Comparison of ENCODE assay signal across 14 mouse cellular contexts in genomic region chr8:125526999-125527398, GRCm38 (mm10). TPM values are rescaled to one million over a fixed set of nuclear protein-coding genes. Genes with fewer than 3 reads are reported as not detected.
DNase-seq lines count a peak whose midpoint lies in the region; ATAC-seq and TF ChIP-seq lines count a peak whose summit lies in the region.
"Had no signal": no experiment of that assay in that cellular context is flagged by ENCODE, and none has a peak within 500 bp of the region (broad histone marks: within the 10 kb centered on the region; RNA-seq: fewer than 3 reads in every experiment).

No protein-coding gene starts in this region.

- H3K4me2 ChIP-seq in embryonic facial prominence, embryonic 14.5 days (ENCODE audit: low read depth, low read length): no peak overlapping the region
- H3K4me2 ChIP-seq in hindbrain, embryonic 14.5 days (replicated peaks): no peak overlapping the region
- no peak overlapping the region for H3K4me2 ChIP-seq in neural tube, embryonic 15.5 days
- H3K4me2 ChIP-seq: lung, embryonic 14.5 days had no signal

- H3K4me1 ChIP-seq in kidney, adult 2 months (ENCODE audit: control insufficient read depth, insufficient read depth, low read length): peaks cover 12% of the 10 kb centered on the region; the same call in 1 of the 2 replicates
- peaks cover 39% of the 10 kb centered on the region for H3K4me1 ChIP-seq in embryonic facial prominence, embryonic 14.5 days (ENCODE audit: control insufficient read depth, insufficient read depth, low read length)
- H3K4me1 ChIP-seq in hindbrain, embryonic 14.5 days (replicated peaks; ENCODE audit: control insufficient read depth, insufficient read depth, low read length): peaks cover 79% of the 10 kb centered on the region
- H3K4me1 ChIP-seq in neural tube, embryonic 15.5 days: peaks cover 77% of the 10 kb centered on the region

- 0 out of 2 replicates have a peak, but pooled peaks have one; percentile 43 for ATAC-seq in embryonic facial prominence, embryonic 14.5 days (ENCODE audit: low read depth)
- ATAC-seq in hindbrain, embryonic 14.5 days (ENCODE audit: low FRiP score): peak; percentile 45; the same call in 1 of the 2 replicates
- peak; percentile 51; the same call in 1 of the 2 replicates for ATAC-seq in neural tube, embryonic 15.5 days (ENCODE audit: low FRiP score)
- ATAC-seq: CD4-positive, CD25-positive, alpha-beta regulatory T cell, adult 4 months had no signal

- TF ChIP-seq CTCF in kidney, adult 2 months (conservative IDR thresholded peaks at IDR 0.05; ENCODE audit: insufficient read depth, insufficient read length, low read depth, low read length): no peak

- no peaks in the 10 kb centered on the region for H3K36me3 ChIP-seq in kidney, adult 2 months (ENCODE audit: control insufficient read depth, insufficient read depth, low read length)
- H3K36me3 ChIP-seq in embryonic facial prominence, embryonic 14.5 days (ENCODE audit: control insufficient read depth, insufficient read depth, low read length): no peaks in the 10 kb centered on the region
- no peaks in the 10 kb centered on the region for H3K36me3 ChIP-seq in hindbrain, embryonic 14.5 days (replicated peaks; ENCODE audit: control insufficient read depth, insufficient read depth)
- H3K36me3 ChIP-seq in neural tube, embryonic 15.5 days: no peaks in the 10 kb centered on the region

- H3K9me3 ChIP-seq in embryonic facial prominence, embryonic 14.5 days (ENCODE audit: control insufficient read depth, low read length): no peaks in the 10 kb centered on the region
- H3K9me3 ChIP-seq in hindbrain, embryonic 14.5 days (ENCODE audit: control insufficient read depth, low read length): no peaks in the 10 kb centered on the region
- H3K9me3 ChIP-seq in neural tube, embryonic 15.5 days (replicated peaks): no peaks in the 10 kb centered on the region

- H3K27me3 ChIP-seq in kidney, adult 2 months (replicated peaks; ENCODE audit: control insufficient read depth, insufficient read depth, low read length): no peaks in the 10 kb centered on the region
- H3K27me3 ChIP-seq in embryonic facial prominence, embryonic 14.5 days (replicated peaks; ENCODE audit: control insufficient read depth, insufficient read depth, low read length): no peaks in the 10 kb centered on the region
- no peaks in the 10 kb centered on the region for H3K27me3 ChIP-seq in hindbrain, embryonic 14.5 days (ENCODE audit: control insufficient read depth, insufficient read depth, low read length)
- no peaks in the 10 kb centered on the region for H3K27me3 ChIP-seq in neural tube, embryonic 15.5 days (replicated peaks)

- H3K9ac ChIP-seq in embryonic facial prominence, embryonic 14.5 days (ENCODE audit: low read depth, low read length): no peak overlapping the region
- no peak overlapping the region for H3K9ac ChIP-seq in hindbrain, embryonic 14.5 days
- H3K9ac ChIP-seq in neural tube, embryonic 15.5 days (replicated peaks): no peak overlapping the region
- H3K9ac ChIP-seq: lung, embryonic 14.5 days had no signal

- 56% methylated on average over 7 of the region's 7 CpGs for WGBS in kidney, adult 2 months
- WGBS in embryonic facial prominence, embryonic 14.5 days: 13% methylated on average over 7 of the region's 7 CpGs
- WGBS in hindbrain, embryonic 14.5 days: 10% methylated on average over 7 of the region's 7 CpGs
- 9% methylated on average over 7 of the region's 7 CpGs for WGBS in neural tube, embryonic 15.5 days

- peak; percentile 38 to 60 for DNase-seq in kidney, postnatal 4 days
- no peak for DNase-seq in kidney, adult 2 months
- no peak for DNase-seq in embryonic facial prominence, embryonic 14.5 days (ENCODE audit: low spot score)
- no peak for DNase-seq in hindbrain, embryonic 14.5 days (ENCODE audit: low spot score)
- DNase-seq in kidney, postnatal 36 days: no peak
- DNase-seq in spleen, postnatal 10 days (ENCODE audit: low spot score in 2 of 2): no peak
- DNase-seq: adrenal gland, adult 8-10 months; cerebellum, adult 8-10 months; gastrocnemius, postnatal 25 days; lung, embryonic 14.5 days; thymus, adult 18-20 months had no signal

- H3K27ac ChIP-seq in kidney, adult 2 months (ENCODE audit: insufficient read depth, low read depth, low read length): no peak overlapping the region
- no peak overlapping the region for H3K27ac ChIP-seq in embryonic facial prominence, embryonic 14.5 days (replicated peaks; ENCODE audit: low read depth, low read length)
- H3K27ac ChIP-seq in hindbrain, embryonic 14.5 days: peak overlapping the region; percentile 69
- peak overlapping the region; percentile 29; the same call in 1 of the 2 replicates for H3K27ac ChIP-seq in neural tube, embryonic 15.5 days (replicated peaks)

- no peak overlapping the region for H3K4me3 ChIP-seq in kidney, adult 2 months (ENCODE audit: insufficient read depth, low read depth, low read length)
- H3K4me3 ChIP-seq in embryonic facial prominence, embryonic 14.5 days (ENCODE audit: low read depth, low read length): no peak overlapping the region
- H3K4me3 ChIP-seq in hindbrain, embryonic 14.5 days (replicated peaks; ENCODE audit: low read length): no peak overlapping the region
- H3K4me3 ChIP-seq in neural tube, embryonic 15.5 days (replicated peaks): no peak overlapping the region
- H3K4me3 ChIP-seq: erythroblast, embryonic 14.5 days had no signal

- no peak for TF ChIP-seq POLR2A in kidney, adult 2 months (IDR thresholded peaks at IDR 0.05; ENCODE audit: low read depth, low read length)

RNA-seq across cellular contexts. Expression of gene Sipa1l2, which starts 42.6 kb away (rescaled TPM):
- 8.1 and 8.3 TPM in 2 replicates for polyA plus RNA-seq in kidney, adult 2 months (2012; rRNA removed)
- 10.0 and 11.0 TPM in 2 replicates for polyA plus RNA-seq in embryonic facial prominence, embryonic 14.5 days (2014; fragmentation: Nextera tagmentation; extraction: Ambion mirVana)
- polyA plus RNA-seq in hindbrain, embryonic 14.5 days (2014; fragmentation: Nextera tagmentation; extraction: Ambion mirVana): 19.3 and 22.1 TPM in 2 replicates
- 16.3 and 16.8 TPM in 2 replicates for polyA plus RNA-seq in neural tube, embryonic 15.5 days (2015; fragmentation: Nextera tagmentation; extraction: Ambion mirVana)

Comparison
In these comparisons a context has a peak if more than half of its experiments do, and no peak if none do; other contexts are left out.
1. DNase-seq: peak in kidney, postnatal 4 days (2 of 2); none in kidney, adult 2 months (single experiment), embryonic facial prominence, embryonic 14.5 days (single experiment), hindbrain, embryonic 14.5 days (single experiment), kidney, postnatal 36 days (0 of 2) and spleen, postnatal 10 days (0 of 2).
2. H3K27ac ChIP-seq: peak in hindbrain, embryonic 14.5 days (single experiment) and neural tube, embryonic 15.5 days (single experiment); none in kidney, adult 2 months (single experiment) and embryonic facial prominence, embryonic 14.5 days (single experiment).
3. Peak in every context shown above with its lines, with median percentiles within 50 percentile points of each other: ATAC-seq.